Mouse (Mus musculus) kidney, adult 18-20 months (tissue): ENCODE data around the gene Atl2.
A peak's percentile ranks its signal among the peaks of the same experiment; 100 is the strongest.

Experiments used
- DNase-seq: peaks from one replicate; pipeline ENCODE4 v3.0.0; 2021

Gene Atl2

DNA sequence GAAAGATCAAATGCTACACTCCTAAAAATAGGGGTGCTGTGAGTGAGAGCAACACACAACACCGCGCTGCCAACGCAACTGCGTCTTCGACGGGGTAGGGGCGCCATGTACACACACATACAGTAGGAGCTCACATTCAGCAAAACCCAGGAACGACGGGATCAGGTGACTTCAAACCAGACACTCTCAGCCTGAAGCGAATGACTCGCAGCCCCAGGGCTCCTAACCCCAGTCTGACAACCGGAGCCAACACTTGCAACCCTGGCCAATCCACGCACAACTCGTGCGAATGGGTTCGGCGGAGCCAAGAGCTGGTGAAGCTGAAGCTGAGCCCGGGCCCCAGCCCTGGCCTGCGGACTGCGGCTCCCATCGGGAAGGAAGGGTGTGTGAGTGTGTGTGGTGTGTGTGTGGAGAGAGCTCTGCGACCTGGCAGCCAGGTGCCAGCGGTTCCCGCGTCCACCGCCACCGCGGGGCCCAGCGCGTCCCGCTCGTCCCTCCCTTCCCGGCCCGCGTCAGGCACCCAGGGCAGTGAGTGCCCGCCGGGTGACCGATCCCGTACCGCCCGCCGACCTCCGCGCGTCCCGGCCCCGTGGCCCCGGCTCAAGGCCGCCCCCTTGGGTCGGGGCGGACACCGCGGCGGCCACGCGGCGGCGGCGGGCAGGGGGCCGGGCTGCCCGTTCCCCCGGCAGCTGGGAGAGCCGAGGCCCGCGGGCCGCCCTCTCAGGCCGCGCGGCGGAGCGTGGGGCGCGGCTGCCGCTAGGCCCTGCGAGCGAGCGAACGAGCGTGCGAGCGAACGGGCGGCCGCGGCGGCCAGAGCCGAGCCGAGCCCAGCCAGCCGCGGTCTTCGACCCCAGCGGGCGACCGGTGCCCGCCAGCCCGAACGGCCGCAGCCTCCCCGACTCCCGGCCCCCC, 696 bp downstream of the Atl2 start:
- peak; percentile 74 for DNase-seq

DNA sequence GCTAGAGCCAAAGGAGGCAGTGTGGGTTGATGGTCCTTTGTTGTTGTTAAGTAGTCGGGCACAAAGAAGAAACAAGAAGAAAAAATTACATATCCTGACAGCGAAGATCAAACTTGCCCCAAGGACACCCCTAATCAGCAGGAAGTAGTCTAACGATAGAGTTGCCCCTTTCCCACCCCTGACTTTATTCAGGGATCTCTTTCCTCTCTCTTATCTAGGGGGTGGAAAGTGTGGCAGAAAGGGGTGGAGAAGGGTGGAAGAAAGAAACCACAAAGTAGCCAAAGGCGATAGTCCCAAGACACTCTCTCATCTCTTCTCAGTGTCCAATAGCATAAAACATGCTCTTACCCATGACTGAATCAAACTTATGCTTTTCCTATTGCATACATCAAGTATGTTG, 1.9 kb downstream of the Atl2 start:
- no peak for DNase-seq

DNA sequence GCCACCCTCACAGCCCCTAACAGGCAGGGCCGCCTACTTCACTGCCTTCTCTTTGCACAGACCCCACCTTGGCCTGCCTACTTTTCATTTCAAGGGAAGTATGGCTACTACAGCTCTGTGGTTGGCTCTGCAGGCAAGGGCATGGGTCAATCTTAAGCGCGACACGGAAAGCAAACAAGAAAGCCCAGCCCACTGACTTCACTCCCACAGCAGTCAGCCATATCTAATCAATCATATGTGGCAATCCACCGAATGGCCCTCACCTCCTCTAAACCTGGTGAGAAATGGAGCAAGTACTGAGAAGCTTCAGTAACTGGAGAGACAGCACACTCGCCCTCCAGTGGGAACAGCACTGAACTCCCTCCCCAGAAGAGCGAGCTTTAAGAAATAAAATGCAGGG, 4.0 kb downstream of the Atl2 start:
- no peak for DNase-seq

DNA sequence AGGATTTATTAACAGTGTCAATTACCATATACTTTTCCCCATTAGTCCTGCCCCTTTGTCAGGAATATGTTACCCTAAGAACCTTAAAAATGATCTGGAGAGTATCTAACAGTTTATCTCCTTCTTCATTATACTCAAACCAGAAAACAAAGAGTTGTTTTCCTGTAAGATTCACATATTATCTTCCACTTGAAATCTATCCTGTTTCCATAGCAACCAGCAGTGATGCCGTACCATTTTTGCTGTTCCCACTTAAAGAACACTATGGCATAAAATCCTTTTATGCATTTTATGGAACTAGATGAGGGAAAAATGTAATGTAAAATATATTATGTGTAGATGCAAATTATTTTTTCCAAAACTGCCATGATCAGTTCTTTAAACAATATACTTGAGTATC, 8.0 kb downstream of the Atl2 start:
- no peak for DNase-seq

- DNase-seq = no peak
These were observed 12.7 kb downstream of the Atl2 start for GRCm38 (mm10) chr17:79883198-79883597.

DNA sequence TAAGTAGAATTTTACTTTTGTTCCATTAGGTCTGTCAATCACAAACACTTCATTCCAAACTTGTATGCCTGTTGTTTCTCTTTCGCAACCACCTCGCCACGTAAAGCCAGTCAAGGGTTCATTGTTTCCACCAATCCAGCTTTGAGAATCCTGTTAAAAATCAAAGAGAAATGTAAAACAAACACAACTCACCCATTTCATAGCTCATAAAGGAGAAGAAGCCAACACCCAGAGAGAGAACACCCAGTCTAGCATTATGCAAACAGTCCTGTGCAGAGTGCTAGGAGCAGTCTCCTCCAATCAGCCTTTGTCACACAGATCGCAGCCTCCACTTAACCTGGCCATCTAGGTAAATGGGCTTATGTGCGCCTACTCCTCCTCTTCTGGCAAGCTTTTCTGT, 30.9 kb downstream of the Atl2 start:
- DNase-seq = no peak

DNA sequence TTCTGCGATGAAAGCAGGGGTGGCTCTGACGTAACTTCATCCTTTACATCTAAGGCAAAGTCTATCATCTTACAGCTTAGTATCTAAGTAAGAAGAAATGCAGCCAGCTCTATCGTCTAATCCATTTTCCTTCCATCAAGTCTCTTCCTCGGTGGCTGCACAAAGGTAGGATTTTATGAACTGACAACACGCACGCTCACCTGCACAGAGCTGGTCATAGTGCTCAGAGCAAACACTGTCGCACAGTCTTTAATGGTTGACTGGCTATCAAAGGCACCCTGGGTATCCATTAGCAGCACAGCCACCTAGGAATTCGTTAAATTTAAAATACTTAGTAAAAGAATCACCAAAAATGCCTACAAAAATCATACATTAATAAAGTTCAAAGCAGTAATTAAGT, 31.4 kb downstream of the Atl2 start:
- DNase-seq = no peak

- peak; percentile 24 for DNase-seq
These were observed 33.9 kb downstream of the Atl2 start for GRCm38 (mm10) chr17:79862038-79862437.

GRCm38 (mm10) chr17:79855533-79855932, 40.4 kb downstream of the Atl2 start:
- DNase-seq = no peak

DNA sequence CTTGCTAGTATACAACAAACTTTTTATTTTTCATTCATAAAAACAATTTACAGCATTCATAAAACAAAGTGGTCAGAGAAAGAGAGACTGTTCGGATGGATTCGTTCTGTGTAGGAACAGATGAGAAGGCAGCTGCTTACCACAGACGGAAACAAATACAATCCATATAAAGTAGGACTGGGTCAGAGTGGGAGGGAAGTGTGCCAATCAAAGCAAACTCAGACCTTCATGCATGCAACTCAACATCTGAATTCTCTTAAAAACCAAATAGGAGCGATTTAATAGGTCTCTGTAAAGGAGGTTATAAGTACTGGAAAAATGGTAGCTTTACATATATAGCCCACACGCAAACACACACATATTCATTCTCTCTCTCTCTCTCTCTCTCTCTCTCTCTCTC, 47.5 kb downstream of the Atl2 start:
- DNase-seq = no peak

DNA sequence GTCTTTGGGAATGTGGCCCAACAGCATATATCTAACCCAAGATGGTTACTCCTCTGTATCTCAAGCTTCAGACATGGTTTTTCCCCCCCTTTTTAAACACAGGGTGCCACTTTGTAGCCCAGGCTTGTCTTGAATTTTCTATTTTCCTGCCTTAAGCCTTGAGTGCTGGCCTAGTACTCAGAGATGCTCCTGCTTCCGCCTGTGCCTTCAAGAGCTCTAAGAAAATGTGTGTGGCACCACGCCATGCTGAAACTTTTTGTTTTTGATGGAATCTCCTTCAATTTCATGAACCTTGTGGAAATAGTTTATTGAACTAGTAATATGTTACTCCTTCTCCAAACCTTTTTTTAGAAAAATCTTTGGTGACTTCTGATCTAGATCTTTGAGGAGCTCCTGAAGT, 49.7 kb downstream of the Atl2 start:
- no peak for DNase-seq

GRCm38 (mm10) chr17:79845695-79846094, 50.2 kb downstream of the Atl2 start:
- DNase-seq = no peak

GRCm38 (mm10) chr17:79840254-79841238, 55.4 kb downstream of the Atl2 start:
- peak; percentile 82 for DNase-seq

GRCm38 (mm10) chr17:79836978-79837377, 58.9 kb downstream of the Atl2 start:
- DNase-seq = no peak

DNA sequence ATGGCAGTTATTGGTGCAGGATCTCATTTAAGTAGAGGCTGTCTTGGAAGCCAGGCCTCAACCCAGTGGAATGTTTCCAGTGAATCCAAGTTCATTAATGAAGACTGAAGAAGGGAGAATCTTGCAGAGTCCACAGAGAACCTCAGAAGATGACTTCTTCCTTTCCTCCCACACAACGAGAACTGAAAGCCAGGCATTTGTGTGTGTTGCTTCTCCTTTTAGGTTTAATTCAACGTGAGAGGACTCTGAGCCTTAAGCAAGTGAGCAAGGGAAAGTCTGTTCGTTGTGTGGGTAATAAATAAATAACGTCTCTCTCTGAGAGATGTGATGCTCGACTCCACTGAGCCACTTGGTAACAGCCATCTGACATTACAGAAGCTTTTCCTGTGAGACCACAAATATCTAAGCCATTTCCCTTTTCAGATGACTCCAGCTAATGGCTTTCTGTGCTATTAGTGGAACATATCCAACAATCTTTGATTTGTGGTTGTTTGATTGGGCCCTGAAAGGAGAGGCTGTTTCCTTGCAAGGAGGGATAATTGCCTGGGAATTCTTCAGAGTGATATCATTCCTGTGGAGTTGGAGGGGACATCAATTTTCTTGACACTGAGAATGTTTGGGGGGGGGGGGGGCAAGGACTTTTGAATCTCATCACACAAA, 60.1 kb downstream of the Atl2 start:
- no peak for DNase-seq

DNA sequence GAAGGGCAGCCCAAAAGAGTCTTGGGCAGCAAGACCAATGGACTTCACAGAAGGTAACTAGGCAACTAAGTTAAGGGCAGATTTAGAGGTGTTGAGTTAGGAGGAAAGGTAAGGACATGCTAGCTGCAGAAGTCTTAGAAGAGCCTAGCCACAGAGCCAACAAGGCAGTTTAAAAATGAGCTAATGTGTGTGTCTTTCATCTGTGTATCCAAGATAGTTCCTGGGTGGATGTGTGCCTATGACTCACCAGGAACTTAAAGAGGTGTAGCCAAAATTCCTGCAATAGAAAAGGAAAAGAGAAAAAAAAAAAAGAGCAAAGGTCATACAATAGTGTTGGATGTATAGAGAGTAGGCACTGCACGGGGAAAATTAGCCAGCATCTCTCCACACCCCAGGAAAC, 63.6 kb downstream of the Atl2 start:
- no peak for DNase-seq

DNA sequence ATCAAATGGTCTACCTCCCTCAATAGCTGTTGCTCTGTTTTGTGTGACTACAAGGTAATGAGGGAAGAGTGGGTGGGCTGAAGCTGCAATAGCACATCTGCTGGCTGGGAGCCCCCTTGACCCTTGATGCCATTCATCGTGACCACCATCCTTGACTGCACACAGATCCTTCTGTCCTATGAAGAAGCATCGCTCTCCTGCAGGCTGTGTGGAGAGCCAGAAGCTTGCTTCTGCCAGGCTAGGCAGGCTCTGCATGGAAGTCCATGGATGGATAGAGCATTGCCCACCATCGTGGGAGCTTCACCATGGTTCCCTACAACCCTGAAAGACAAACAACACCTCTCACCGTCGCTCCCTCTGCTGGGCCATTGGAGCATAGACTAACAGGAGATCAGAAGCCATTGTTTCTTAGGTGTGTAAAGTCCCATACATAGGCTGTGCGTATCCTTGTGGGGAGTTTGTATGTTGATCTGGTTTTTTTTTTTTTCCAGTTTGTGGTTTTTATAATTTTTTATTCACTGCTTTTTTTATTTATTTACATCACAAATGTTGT, 69.4 kb downstream of the Atl2 start:
- no peak for DNase-seq

GRCm38 (mm10) chr17:79825241-79826030, 70.5 kb downstream of the Atl2 start:
- no peak for DNase-seq

GRCm38 (mm10) chr17:79824406-79824805, 71.5 kb downstream of the Atl2 start:
- no peak for DNase-seq

- no peak for DNase-seq
These were observed 77.0 kb downstream of the Atl2 start for GRCm38 (mm10) chr17:79818884-79819283.

DNA sequence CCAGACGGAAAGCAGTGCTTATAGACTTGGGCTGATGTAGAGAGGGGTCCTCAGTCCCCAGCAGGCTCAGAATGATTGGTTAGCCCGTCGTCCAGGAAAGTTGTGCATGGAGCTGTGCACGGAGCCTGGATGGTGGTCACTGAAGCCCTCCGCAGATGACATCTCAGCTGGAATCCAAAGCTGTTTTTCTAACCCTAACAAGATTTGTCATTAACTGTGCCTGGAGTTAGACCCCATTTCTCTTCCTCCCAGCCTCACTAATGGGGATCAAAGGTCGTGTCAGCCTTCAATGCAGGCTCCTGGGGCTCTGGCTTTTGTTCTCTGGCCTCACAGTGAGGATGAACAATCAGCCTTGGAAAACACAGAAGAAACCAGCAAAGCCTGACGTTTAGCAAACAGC, 77.9 kb downstream of the Atl2 start:
- DNase-seq = peak; percentile 43

- DNase-seq = no peak
These were observed 78.4 kb downstream of the Atl2 start for GRCm38 (mm10) chr17:79817551-79817950.
